Mouse (Mus musculus) midbrain, embryonic 13.5 days (tissue): Measurements from ENCODE around the gene Fbxl13. TPM values are rescaled to one million over a fixed set of nuclear protein-coding genes. Genes with fewer than 3 reads are reported as not detected.

Experiments
- ATAC-seq: fragments of 200-750 bp; cut with Nextera tagmentation; 2 replicates; pipeline ENCODE4 v1.8.0; 2017; ENCODE audit warnings: mild to moderate bottlenecking, moderate TSS enrichment, moderate library complexity
- H3K27ac ChIP-seq: fragments of 300-500 bp; sonication (generic); 2 replicates; pipeline ENCODE4 v1.5.1; 2015; ENCODE audit warnings: inconsistent platforms, mild to moderate bottlenecking, moderate library complexity
- H3K27me3 ChIP-seq: fragments of 300-500 bp; sonication (generic); 2 replicates; pipeline ENCODE4 v1.6.1; 2015; ENCODE audit warnings: mild to moderate bottlenecking, inconsistent platforms
- H3K36me3 ChIP-seq: fragments of 300-500 bp; sonication (generic); 2 replicates; pipeline ENCODE4 v1.6.1; 2015; ENCODE audit warnings: mild to moderate bottlenecking, inconsistent platforms
- H3K4me1 ChIP-seq: fragments of 300-500 bp; sonication (generic); replicated peaks from 2 replicates; pipeline ENCODE4 v1.6.1; 2015; ENCODE audit warnings: inconsistent platforms
- H3K4me2 ChIP-seq: fragments of 300-500 bp; sonication (generic); replicated peaks from 2 replicates; pipeline ENCODE4 v1.6.1; 2015; ENCODE audit warnings: moderate library complexity, mild to moderate bottlenecking, inconsistent platforms
- H3K4me3 ChIP-seq: fragments of 300-500 bp; sonication (generic); replicated peaks from 2 replicates; pipeline ENCODE4 v1.5.1; 2015; ENCODE audit warnings: mild to moderate bottlenecking, inconsistent platforms
- H3K9ac ChIP-seq: fragments of 300-500 bp; sonication (generic); replicated peaks from 2 replicates; pipeline ENCODE4 v1.6.1; 2015; ENCODE audit warnings: mild to moderate bottlenecking, inconsistent platforms
- H3K9me3 ChIP-seq: fragments of 300-500 bp; sonication (generic); 2 replicates; pipeline ENCODE4 v1.6.1; 2016; ENCODE audit warnings: mild to moderate bottlenecking, inconsistent platforms
- WGBS: fragments of 180-500 bp; shearing (Covaris S2); methylation state at CpG from one replicate; pipeline ENCODE4 v1.1.7; 2015; 5-methylcytosine and 5-hydroxymethylcytosine counted together
- polyA plus RNA-seq: library from polyadenylated mRNA; unstranded; fragments of >200 nt; fragmentation: Nextera tagmentation; extraction: Ambion mirVana; gene quantifications from 2 replicates; pipeline ENCODE4 v1.2.1, GENCODE M21; 2015

Fbxl13 gene
- polyA plus RNA-seq, 1 experiment from 2014 or later = 0.30 TPM

- WGBS = 96% methylated on average over 3 of the region's 3 CpGs
- peaks cover 9% of the 10 kb centered on the region for H3K4me1 ChIP-seq
- H3K9ac ChIP-seq = no peak overlapping the region
- no peak for ATAC-seq
- no peaks in the 10 kb centered on the region for H3K27me3 ChIP-seq
- H3K9me3 ChIP-seq = no peaks in the 10 kb centered on the region
- no peak overlapping the region for H3K4me2 ChIP-seq
- no peak overlapping the region for H3K4me3 ChIP-seq
- H3K36me3 ChIP-seq = no peaks in the 10 kb centered on the region
- no peak overlapping the region for H3K27ac ChIP-seq
Observed at GRCm38 (mm10) chr5:21487306-21487705, 158.1 kb downstream of the Fbxl13 start.

GRCm38 (mm10) chr5:21486798-21487197 is 158.6 kb downstream of the Fbxl13 start:
- Histone ChIP-seq H3K9me3 (no peaks in the 10 kb centered on the region), H3K4me3 (no peak overlapping the region), H3K9ac (no peak overlapping the region), H3K27me3 (no peaks in the 10 kb centered on the region), H3K27ac (no peak overlapping the region), H3K36me3 (no peaks in the 10 kb centered on the region), H3K4me1 (peaks cover 10% of the 10 kb centered on the region), H3K4me2 (no peak overlapping the region)
- ATAC-seq = no peak
- WGBS = 88% methylated on average over 5 of the region's 5 CpGs

- WGBS = 94% methylated on average over 8 of the region's 8 CpGs
- H3K4me1 ChIP-seq = peaks cover 10% of the 10 kb centered on the region
- no peaks in the 10 kb centered on the region for H3K27me3 ChIP-seq
- ATAC-seq = no peak
- no peaks in the 10 kb centered on the region for H3K36me3 ChIP-seq
- H3K9ac ChIP-seq = no peak overlapping the region
- H3K27ac ChIP-seq = no peak overlapping the region
- no peak overlapping the region for H3K4me2 ChIP-seq
- no peaks in the 10 kb centered on the region for H3K9me3 ChIP-seq
- no peak overlapping the region for H3K4me3 ChIP-seq
Observed at GRCm38 (mm10) chr5:21485197-21485829, 160.1 kb downstream of the Fbxl13 start.

- ATAC-seq = no peak
- H3K9ac ChIP-seq = no peak overlapping the region
- WGBS = 88% methylated on average over 8 of the region's 8 CpGs
Observed at GRCm38 (mm10) chr5:21483275-21483674, 162.2 kb downstream of the Fbxl13 start.

GRCm38 (mm10) chr5:21482446-21483222 is 162.8 kb downstream of the Fbxl13 start:
- Histone ChIP-seq H3K4me2 (no peak overlapping the region), H3K27me3 (no peaks in the 10 kb centered on the region), H3K27ac (no peak overlapping the region), H3K36me3 (no peaks in the 10 kb centered on the region), H3K9me3 (no peaks in the 10 kb centered on the region), H3K9ac (no peak overlapping the region), H3K4me1 (peaks cover 10% of the 10 kb centered on the region), H3K4me3 (no peak overlapping the region)
- 20% methylated on average over 11 of the region's 11 CpGs for WGBS
- no peak for ATAC-seq

More at GRCm38 (mm10) chr5:21483275-21483674, 162.2 kb downstream of the Fbxl13 start:
- no peaks in the 10 kb centered on the region for H3K9me3 ChIP-seq
- H3K4me3 ChIP-seq = no peak overlapping the region
- no peak overlapping the region for H3K27ac ChIP-seq
- H3K36me3 ChIP-seq = no peaks in the 10 kb centered on the region
- peaks cover 10% of the 10 kb centered on the region for H3K4me1 ChIP-seq
- no peak overlapping the region for H3K4me2 ChIP-seq
- H3K27me3 ChIP-seq = no peaks in the 10 kb centered on the region

- no peaks in the 10 kb centered on the region for H3K36me3 ChIP-seq
- no peak overlapping the region for H3K9ac ChIP-seq
- no peak overlapping the region for H3K27ac ChIP-seq
- H3K9me3 ChIP-seq = no peaks in the 10 kb centered on the region
- no peak overlapping the region for H3K4me3 ChIP-seq
- no peak overlapping the region for H3K4me2 ChIP-seq
- H3K4me1 ChIP-seq = peaks cover 10% of the 10 kb centered on the region
- 90% methylated on average over 6 of the region's 6 CpGs for WGBS
- ATAC-seq = no peak
- H3K27me3 ChIP-seq = no peaks in the 10 kb centered on the region
Observed at GRCm38 (mm10) chr5:21481521-21481920, 163.9 kb downstream of the Fbxl13 start.

GRCm38 (mm10) chr5:21479746-21480145 is 165.7 kb downstream of the Fbxl13 start:
- H3K27me3 ChIP-seq = no peaks in the 10 kb centered on the region
- H3K9ac ChIP-seq = no peak overlapping the region
- no peak overlapping the region for H3K4me3 ChIP-seq
- 88% methylated on average over 5 of the region's 5 CpGs for WGBS
- H3K4me2 ChIP-seq = no peak overlapping the region
- no peaks in the 10 kb centered on the region for H3K36me3 ChIP-seq
- H3K27ac ChIP-seq = no peak overlapping the region
- no peak for ATAC-seq
- H3K4me1 ChIP-seq = peaks cover 10% of the 10 kb centered on the region
- H3K9me3 ChIP-seq = 0 out of 2 replicates have a peak, but pooled peaks cover 4% of the 10 kb centered on the region

- Histone ChIP-seq H3K27me3 (no peaks in the 10 kb centered on the region), H3K4me1 (peaks cover 10% of the 10 kb centered on the region), H3K4me3 (no peak overlapping the region), H3K9ac (no peak overlapping the region), H3K27ac (no peak overlapping the region), H3K4me2 (no peak overlapping the region), H3K36me3 (no peaks in the 10 kb centered on the region), H3K9me3 (0 out of 2 replicates have a peak, but pooled peaks cover 4% of the 10 kb centered on the region)
- ATAC-seq = no peak
- 95% methylated on average over 5 of the region's 5 CpGs for WGBS
Observed at GRCm38 (mm10) chr5:21478428-21478827, 167.0 kb downstream of the Fbxl13 start.

GRCm38 (mm10) chr5:21468100-21468499 is 177.3 kb downstream of the Fbxl13 start:
- H3K27me3 ChIP-seq = no peaks in the 10 kb centered on the region
- H3K27ac ChIP-seq = no peak overlapping the region
- ATAC-seq = no peak
- no peak overlapping the region for H3K4me2 ChIP-seq
- no peaks in the 10 kb centered on the region for H3K9me3 ChIP-seq
- no peak overlapping the region for H3K9ac ChIP-seq
- H3K36me3 ChIP-seq = no peaks in the 10 kb centered on the region
- H3K4me3 ChIP-seq = no peak overlapping the region
- H3K4me1 ChIP-seq = no peaks in the 10 kb centered on the region
- WGBS = 95% methylated on average over 12 of the region's 12 CpGs

- H3K4me3 ChIP-seq = no peak overlapping the region
- no peak for ATAC-seq
- H3K27me3 ChIP-seq = no peaks in the 10 kb centered on the region
- H3K9me3 ChIP-seq = no peaks in the 10 kb centered on the region
- H3K4me2 ChIP-seq = no peak overlapping the region
- no peak overlapping the region for H3K27ac ChIP-seq
- no peaks in the 10 kb centered on the region for H3K36me3 ChIP-seq
- WGBS = 53% methylated on average over 7 of the region's 7 CpGs
- H3K4me1 ChIP-seq = no peaks in the 10 kb centered on the region
- no peak overlapping the region for H3K9ac ChIP-seq
Observed at GRCm38 (mm10) chr5:21467387-21467786, 178.0 kb downstream of the Fbxl13 start.

- peaks cover 24% of the 10 kb centered on the region for H3K27me3 ChIP-seq
- H3K9ac ChIP-seq = no peak overlapping the region
- H3K4me2 ChIP-seq = no peak overlapping the region
- H3K27ac ChIP-seq = no peak overlapping the region
- no peaks in the 10 kb centered on the region for H3K9me3 ChIP-seq
- 78% methylated on average over 8 of the region's 8 CpGs for WGBS
- no peak overlapping the region for H3K4me3 ChIP-seq
- H3K4me1 ChIP-seq = peaks cover 4% of the 10 kb centered on the region
- ATAC-seq = no peak
- H3K36me3 ChIP-seq = no peaks in the 10 kb centered on the region
Observed at GRCm38 (mm10) chr5:21440833-21441530, 204.5 kb downstream of the Fbxl13 start.

GRCm38 (mm10) chr5:21439446-21440110 is 205.9 kb downstream of the Fbxl13 start:
- no peaks in the 10 kb centered on the region for H3K9me3 ChIP-seq
- H3K9ac ChIP-seq = no peak overlapping the region
- no peak overlapping the region for H3K27ac ChIP-seq
- no peak for ATAC-seq
- H3K4me3 ChIP-seq = no peak overlapping the region
- H3K36me3 ChIP-seq = no peaks in the 10 kb centered on the region
- 88% methylated on average over 7 of the region's 7 CpGs for WGBS
- peaks cover 30% of the 10 kb centered on the region for H3K27me3 ChIP-seq
- H3K4me1 ChIP-seq = peaks cover 4% of the 10 kb centered on the region
- no peak overlapping the region for H3K4me2 ChIP-seq
